Mouse (Mus musculus) midbrain, embryonic 14.5 days (tissue): ENCODE results near the gene Slc38a2. TPM values are rescaled to one million over a fixed set of nuclear protein-coding genes. Genes with fewer than 3 reads are reported as not detected.

ENCODE experiments used
- ATAC-seq: fragments of 200-750 bp; cut with Nextera tagmentation; 2 replicates; pipeline ENCODE4 v1.8.0; 2017; ENCODE audit warnings: moderate number of reproducible peaks, moderate library complexity; ENCODE audit not compliant: low FRiP score, low TSS enrichment
- DNase-seq: peaks from one replicate; pipeline ENCODE4 v3.0.0-alpha.2; 2015
- H3K27ac ChIP-seq: fragments of 300-500 bp; sonication (generic); replicated peaks from 2 replicates; pipeline ENCODE4 v1.5.1; 2014; ENCODE audit warnings: mild to moderate bottlenecking, low read depth, low read length, moderate library complexity
- H3K27me3 ChIP-seq: fragments of 300-500 bp; sonication (generic); 2 replicates; pipeline ENCODE4 v1.6.1; 2014; ENCODE audit warnings: low read length, control low read depth, mixed read lengths; ENCODE audit not compliant: control insufficient read depth, insufficient read depth
- H3K36me3 ChIP-seq: fragments of 300-500 bp; sonication (generic); 2 replicates; pipeline ENCODE4 v1.6.1; 2014; ENCODE audit warnings: low read length, control low read depth; ENCODE audit not compliant: control insufficient read depth, insufficient read depth
- H3K4me1 ChIP-seq: fragments of 300-500 bp; sonication (generic); 2 replicates; pipeline ENCODE4 v1.6.1; 2014; ENCODE audit warnings: mild to moderate bottlenecking, antibody characterized with exemption, low read length, control low read depth; ENCODE audit not compliant: control insufficient read depth, insufficient read depth
- H3K4me2 ChIP-seq: fragments of 300-500 bp; sonication (generic); 2 replicates; pipeline ENCODE4 v1.6.1; 2014; ENCODE audit warnings: mild to moderate bottlenecking, low read length, moderate library complexity
- H3K4me3 ChIP-seq: fragments of 300-500 bp; sonication (generic); replicated peaks from 2 replicates; pipeline ENCODE4 v1.5.1; 2014; ENCODE audit warnings: low read depth, low read length
- H3K9ac ChIP-seq: fragments of 300-500 bp; sonication (generic); replicated peaks from 2 replicates; pipeline ENCODE4 v1.6.1; 2014; ENCODE audit warnings: mild to moderate bottlenecking, low read length, moderate library complexity
- H3K9me3 ChIP-seq: fragments of 300-500 bp; sonication (generic); 2 replicates; pipeline ENCODE4 v1.6.1; 2016; ENCODE audit warnings: low read length, control low read depth, mixed read lengths; ENCODE audit not compliant: control insufficient read depth
- WGBS: fragments of 180-500 bp; shearing (Covaris S2); extraction: QIAGEN DNeasy Blood & Tissue Kit; methylation state at CpG from one replicate; pipeline ENCODE4 v1.1.7; 2014; 5-methylcytosine and 5-hydroxymethylcytosine counted together
- polyA plus RNA-seq: library from polyadenylated mRNA; unstranded; fragments of >200 nt; fragmentation: Nextera tagmentation; extraction: Ambion mirVana; gene quantifications from 2 replicates; pipeline ENCODE4 v1.2.1, GENCODE M21; 2014

The Slc38a2 gene
- polyA plus RNA-seq, 1 experiment from 2014 or later, result 159 TPM

- 88% methylated on average over 8 of the region's 8 CpGs for whole genome bisulfite sequencing
- no peaks in the 10 kb centered on the region for H3K36me3 ChIP-seq
- no peaks in the 10 kb centered on the region for H3K9me3 ChIP-seq
- no peak overlapping the region for H3K4me2 ChIP-seq
- H3K4me1 ChIP-seq, result no peaks in the 10 kb centered on the region
- H3K27ac ChIP-seq, result no peak overlapping the region
- no peaks in the 10 kb centered on the region for H3K27me3 ChIP-seq
- DNase-seq (no peak), ATAC-seq (no peak)
- H3K9ac ChIP-seq, result no peak overlapping the region
- H3K4me3 ChIP-seq, result no peak overlapping the region
These were observed 44.8 kb downstream of the Slc38a2 start for GRCm38 (mm10) chr15:96654714-96655113.

- no peak overlapping the region for H3K9ac ChIP-seq
- H3K9me3 ChIP-seq, result no peaks in the 10 kb centered on the region
- H3K27me3 ChIP-seq, result no peaks in the 10 kb centered on the region
- H3K4me1 ChIP-seq, result no peaks in the 10 kb centered on the region
- no peak overlapping the region for H3K4me2 ChIP-seq
- 93% methylated on average over 16 of the region's 16 CpGs for WGBS
- H3K36me3 ChIP-seq, result no peaks in the 10 kb centered on the region
- no peak overlapping the region for H3K27ac ChIP-seq
- DNase-seq (no peak), ATAC-seq (no peak)
- H3K4me3 ChIP-seq, result no peak overlapping the region
These were observed 46.5 kb downstream of the Slc38a2 start for GRCm38 (mm10) chr15:96653011-96653410.

GRCm38 (mm10) chr15:96652531-96652930 lies 47.0 kb downstream of the Slc38a2 start:
- Histone ChIP-seq H3K4me2 (no peak overlapping the region), H3K9me3 (no peaks in the 10 kb centered on the region), H3K36me3 (no peaks in the 10 kb centered on the region), H3K4me3 (no peak overlapping the region), H3K27me3 (no peaks in the 10 kb centered on the region), H3K27ac (no peak overlapping the region), H3K4me1 (no peaks in the 10 kb centered on the region), H3K9ac (no peak overlapping the region)
- WGBS, result 79% methylated on average over 10 of the region's 10 CpGs
- ATAC-seq (no peak), DNase-seq (peak; percentile 55)

- H3K4me3 ChIP-seq, result no peak overlapping the region
- H3K4me2 ChIP-seq, result no peak overlapping the region
- ATAC-seq (no peak), DNase-seq (no peak)
- 41% methylated on average over 14 of the region's 15 CpGs for WGBS
- H3K27me3 ChIP-seq, result no peaks in the 10 kb centered on the region
- no peaks in the 10 kb centered on the region for H3K36me3 ChIP-seq
- no peak overlapping the region for H3K9ac ChIP-seq
- H3K27ac ChIP-seq, result no peak overlapping the region
- H3K4me1 ChIP-seq, result peaks cover 12% of the 10 kb centered on the region; the same call in 1 of the 2 replicates
- H3K9me3 ChIP-seq, result no peaks in the 10 kb centered on the region
These were observed 52.2 kb downstream of the Slc38a2 start for GRCm38 (mm10) chr15:96647376-96647775.

- Histone ChIP-seq H3K4me3 (peak within 1 kb of the TSS; percentile 88), H3K9me3 (no peaks in the 10 kb centered on the region), H3K36me3 (peaks cover under 1% of the 10 kb centered on the region; the same call in 1 of the 2 replicates), H3K27me3 (no peaks in the 10 kb centered on the region), H3K27ac (peak within 1 kb of the TSS; percentile 100), H3K9ac (peak within 1 kb of the TSS; percentile 99), H3K4me2 (peak within 1 kb of the TSS; percentile 92), H3K4me1 (peaks cover 33% of the 10 kb centered on the region)
- peak; percentile 81 for ATAC-seq
- WGBS, result under 1% methylated on average over 61 of the region's 70 CpGs
- peak; percentile 88 for DNase-seq
These were observed 56.8 kb downstream of the Slc38a2 start, which contains the start of gene Slc38a1 for GRCm38 (mm10) chr15:96642436-96643405. Gene Slc38a1, minus strand, starts transcription at chr15:96642913.

GRCm38 (mm10) chr15:96641821-96642435 lies 57.6 kb downstream of the Slc38a2 start:
- H3K9ac ChIP-seq, result peak overlapping the region; percentile 99
- H3K36me3 ChIP-seq, result peaks cover 8% of the 10 kb centered on the region; the same call in 1 of the 2 replicates
- H3K9me3 ChIP-seq, result no peaks in the 10 kb centered on the region
- WGBS, result under 1% methylated on average over 31 of the region's 31 CpGs
- H3K27ac ChIP-seq, result peak overlapping the region; percentile 100
- ATAC-seq (peak; percentile 8; the same call in 1 of the 2 replicates), DNase-seq (peak; percentile 73)
- peak overlapping the region; percentile 92 for H3K4me2 ChIP-seq
- H3K4me1 ChIP-seq, result peaks cover 33% of the 10 kb centered on the region
- no peaks in the 10 kb centered on the region for H3K27me3 ChIP-seq
- H3K4me3 ChIP-seq, result peak overlapping the region; percentile 88

GRCm38 (mm10) chr15:96641111-96641820 lies 58.3 kb downstream of the Slc38a2 start:
- Histone ChIP-seq H3K4me2 (peak overlapping the region; percentile 92), H3K27me3 (no peaks in the 10 kb centered on the region), H3K9me3 (no peaks in the 10 kb centered on the region), H3K27ac (peak overlapping the region; percentile 100), H3K9ac (peak overlapping the region; percentile 99), H3K4me3 (peak overlapping the region; percentile 88), H3K4me1 (peaks cover 33% of the 10 kb centered on the region), H3K36me3 (peaks cover 10% of the 10 kb centered on the region; the same call in 1 of the 2 replicates)
- peak; percentile 77 for ATAC-seq
- peak; percentile 86 for DNase-seq
- under 1% methylated on average over 63 of the region's 63 CpGs for WGBS

GRCm38 (mm10) chr15:96640291-96640985 lies 59.1 kb downstream of the Slc38a2 start:
- Histone ChIP-seq H3K9ac (peak overlapping the region; percentile 99), H3K4me2 (peak overlapping the region; percentile 92), H3K9me3 (0 out of 2 replicates have a peak, but pooled peaks cover 5% of the 10 kb centered on the region), H3K4me3 (peak overlapping the region; percentile 88), H3K27ac (peak overlapping the region; percentile 100), H3K4me1 (peaks cover 33% of the 10 kb centered on the region), H3K27me3 (no peaks in the 10 kb centered on the region), H3K36me3 (peaks cover 15% of the 10 kb centered on the region; the same call in 1 of the 2 replicates)
- ATAC-seq (no peak), DNase-seq (peak; percentile 79)
- 3% methylated on average over 16 of the region's 16 CpGs for WGBS
